Mouse (Mus musculus): ENCODE results near the gene Cpa3. TPM values are rescaled to one million over a fixed set of nuclear protein-coding genes. Genes with fewer than 3 reads are reported as not detected.

The Cpa3 gene
- 0.90 and 2.1 TPM in 2 replicates for polyA plus RNA-seq (2011; ENCODE audit: insufficient read depth, insufficient read length, low replicate concordance, missing spikeins)

GRCm38 (mm10) chr3:20242050-20242449, at the start of gene Cpa3:
Cpa3 (minus strand) TSS chr3:20242181.
- Histone ChIP-seq H3K4me3 (replicated peaks; ENCODE audit: control insufficient read depth, low read depth, low read length) (no peak within 1 kb of the TSS), H3K4me1 (ENCODE audit: control insufficient read depth, insufficient read depth, low read length) (no peaks in the 10 kb centered on the region), H3K27ac (ENCODE audit: control insufficient read depth, insufficient read depth, low read depth, low read length, poor library complexity) (no peak within 1 kb of the TSS)
- TF ChIP-seq POLR2A (IDR thresholded peaks at IDR 0.05; ENCODE audit: borderline replicate concordance, control insufficient read depth, low read depth, low read length) (no peak), CTCF (IDR thresholded peaks at IDR 0.05; ENCODE audit: control insufficient read depth, insufficient read depth, low read length) (no peak)
- 7% methylated on average over 3 of the region's 3 CpGs for WGBS

DNA sequence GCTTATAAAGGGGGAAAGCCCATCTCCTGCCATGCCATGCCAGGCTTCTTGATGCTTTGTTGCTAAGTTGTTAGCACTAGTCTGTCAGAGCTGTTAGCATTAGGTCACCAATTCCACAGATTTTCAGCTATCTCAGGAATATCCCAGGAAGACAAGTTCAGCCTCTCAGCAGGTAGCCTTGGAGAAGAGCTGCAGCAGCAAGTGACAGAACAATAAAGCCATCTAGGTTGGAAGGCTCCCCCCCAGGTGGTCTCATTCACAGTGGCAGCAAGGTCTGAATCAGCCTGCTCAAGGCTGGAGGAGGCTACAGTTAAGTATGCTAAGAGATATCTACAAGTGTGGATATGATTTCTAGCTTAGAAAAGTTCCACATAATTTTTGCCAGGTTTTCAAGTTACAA, 49.4 kb upstream of the Cpa3 start:
- Histone ChIP-seq H3K27ac (ENCODE audit: control insufficient read depth, insufficient read depth, low read depth, low read length, poor library complexity) (no peak overlapping the region), H3K4me1 (ENCODE audit: control insufficient read depth, insufficient read depth, low read length) (no peaks in the 10 kb centered on the region), H3K4me3 (replicated peaks; ENCODE audit: control insufficient read depth, low read depth, low read length) (no peak overlapping the region)
- TF ChIP-seq POLR2A (IDR thresholded peaks at IDR 0.05; ENCODE audit: borderline replicate concordance, control insufficient read depth, low read depth, low read length) (no peak), CTCF (IDR thresholded peaks at IDR 0.05; ENCODE audit: control insufficient read depth, insufficient read depth, low read length) (no peak)

GRCm38 (mm10) chr3:20288761-20289160, 46.8 kb upstream of the Cpa3 start:
- H3K4me3 ChIP-seq (replicated peaks; ENCODE audit: control insufficient read depth, low read depth, low read length), result no peak overlapping the region
- H3K4me1 ChIP-seq (ENCODE audit: control insufficient read depth, insufficient read depth, low read length), result no peaks in the 10 kb centered on the region
- 85% methylated on average over 2 of the region's 2 CpGs for WGBS
- no peak for TF ChIP-seq POLR2A (IDR thresholded peaks at IDR 0.05; ENCODE audit: borderline replicate concordance, control insufficient read depth, low read depth, low read length)
- TF ChIP-seq CTCF (IDR thresholded peaks at IDR 0.05; ENCODE audit: control insufficient read depth, insufficient read depth, low read length), result no peak
- no peak overlapping the region for H3K27ac ChIP-seq (ENCODE audit: control insufficient read depth, insufficient read depth, low read depth, low read length, poor library complexity)

GRCm38 (mm10) chr3:20281796-20282195, 39.8 kb upstream of the Cpa3 start:
- Histone ChIP-seq H3K27ac (ENCODE audit: control insufficient read depth, insufficient read depth, low read depth, low read length, poor library complexity) (no peak overlapping the region), H3K4me1 (ENCODE audit: control insufficient read depth, insufficient read depth, low read length) (no peaks in the 10 kb centered on the region), H3K4me3 (replicated peaks; ENCODE audit: control insufficient read depth, low read depth, low read length) (no peak overlapping the region)
- 39% methylated on average over 1 of the region's 1 CpGs for WGBS
- TF ChIP-seq POLR2A (IDR thresholded peaks at IDR 0.05; ENCODE audit: borderline replicate concordance, control insufficient read depth, low read depth, low read length) (no peak), CTCF (IDR thresholded peaks at IDR 0.05; ENCODE audit: control insufficient read depth, insufficient read depth, low read length) (no peak)

- H3K4me1 ChIP-seq (ENCODE audit: control insufficient read depth, insufficient read depth, low read length), result no peaks in the 10 kb centered on the region
- WGBS, result 82% methylated on average over 3 of the region's 3 CpGs
- TF ChIP-seq POLR2A (IDR thresholded peaks at IDR 0.05; ENCODE audit: borderline replicate concordance, control insufficient read depth, low read depth, low read length) (no peak), CTCF (IDR thresholded peaks at IDR 0.05; ENCODE audit: control insufficient read depth, insufficient read depth, low read length) (no peak)
- no peak within 1 kb of the TSS for H3K27ac ChIP-seq (ENCODE audit: control insufficient read depth, insufficient read depth, low read depth, low read length, poor library complexity)
- H3K4me3 ChIP-seq (replicated peaks; ENCODE audit: control insufficient read depth, low read depth, low read length), result no peak within 1 kb of the TSS
Observed at GRCm38 (mm10) chr3:20275633-20276032, 33.7 kb upstream of the Cpa3 start, which contains the start of gene Cpb1. Cpb1 (minus strand) TSS chr3:20275733.

- H3K4me1 ChIP-seq (ENCODE audit: control insufficient read depth, insufficient read depth, low read length), result no peaks in the 10 kb centered on the region
- 46% methylated on average over 9 of the region's 9 CpGs for WGBS
- TF ChIP-seq CTCF (IDR thresholded peaks at IDR 0.05; ENCODE audit: control insufficient read depth, insufficient read depth, low read length) (no peak), POLR2A (IDR thresholded peaks at IDR 0.05; ENCODE audit: borderline replicate concordance, control insufficient read depth, low read depth, low read length) (no peak)
Observed at GRCm38 (mm10) chr3:20254566-20255479, 12.8 kb upstream of the Cpa3 start.

GRCm38 (mm10) chr3:20243913-20244312, 1.9 kb upstream of the Cpa3 start:
- no peak overlapping the region for H3K4me3 ChIP-seq (replicated peaks; ENCODE audit: control insufficient read depth, low read depth, low read length)
- no peak overlapping the region for H3K27ac ChIP-seq (ENCODE audit: control insufficient read depth, insufficient read depth, low read depth, low read length, poor library complexity)
- WGBS, result 18% methylated on average over 1 of the region's 1 CpGs
- TF ChIP-seq CTCF (IDR thresholded peaks at IDR 0.05; ENCODE audit: control insufficient read depth, insufficient read depth, low read length), result no peak
- no peak for TF ChIP-seq POLR2A (IDR thresholded peaks at IDR 0.05; ENCODE audit: borderline replicate concordance, control insufficient read depth, low read depth, low read length)
- no peaks in the 10 kb centered on the region for H3K4me1 ChIP-seq (ENCODE audit: control insufficient read depth, insufficient read depth, low read length)

More at GRCm38 (mm10) chr3:20254566-20255479, 12.8 kb upstream of the Cpa3 start:
- Histone ChIP-seq H3K4me3 (replicated peaks; ENCODE audit: control insufficient read depth, low read depth, low read length) (no peak overlapping the region), H3K27ac (ENCODE audit: control insufficient read depth, insufficient read depth, low read depth, low read length, poor library complexity) (no peak overlapping the region)

DNA sequence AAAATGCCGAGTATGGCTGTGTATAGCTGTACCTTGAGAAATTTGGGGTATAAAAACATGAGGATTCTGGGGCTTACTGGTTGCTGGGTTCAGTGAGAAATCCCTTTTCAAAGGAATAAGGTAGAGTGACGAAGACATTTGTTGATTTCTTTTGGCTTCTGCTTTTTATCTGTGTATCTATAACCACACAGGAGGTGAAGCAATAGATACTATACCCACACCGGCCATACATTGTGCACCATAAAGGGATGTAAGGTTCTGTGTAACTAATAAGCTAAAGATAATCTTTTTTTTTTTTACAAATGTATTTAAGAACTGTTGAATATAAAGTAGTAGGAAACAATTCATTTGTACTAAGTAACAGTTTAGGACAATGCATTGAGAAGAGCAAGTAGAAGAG, 2.2 kb downstream of the Cpa3 start:
- Histone ChIP-seq H3K4me3 (replicated peaks; ENCODE audit: control insufficient read depth, low read depth, low read length) (no peak overlapping the region), H3K27ac (ENCODE audit: control insufficient read depth, insufficient read depth, low read depth, low read length, poor library complexity) (no peak overlapping the region), H3K4me1 (ENCODE audit: control insufficient read depth, insufficient read depth, low read length) (no peaks in the 10 kb centered on the region)
- TF ChIP-seq CTCF (IDR thresholded peaks at IDR 0.05; ENCODE audit: control insufficient read depth, insufficient read depth, low read length) (no peak), POLR2A (IDR thresholded peaks at IDR 0.05; ENCODE audit: borderline replicate concordance, control insufficient read depth, low read depth, low read length) (no peak)
- WGBS, result 34% methylated on average over 3 of the region's 3 CpGs

Measured in bone marrow, adult 2 months (tissue).